10 mouse cellular contexts compared by ENCODE assay signal in the genomic region with DNA sequence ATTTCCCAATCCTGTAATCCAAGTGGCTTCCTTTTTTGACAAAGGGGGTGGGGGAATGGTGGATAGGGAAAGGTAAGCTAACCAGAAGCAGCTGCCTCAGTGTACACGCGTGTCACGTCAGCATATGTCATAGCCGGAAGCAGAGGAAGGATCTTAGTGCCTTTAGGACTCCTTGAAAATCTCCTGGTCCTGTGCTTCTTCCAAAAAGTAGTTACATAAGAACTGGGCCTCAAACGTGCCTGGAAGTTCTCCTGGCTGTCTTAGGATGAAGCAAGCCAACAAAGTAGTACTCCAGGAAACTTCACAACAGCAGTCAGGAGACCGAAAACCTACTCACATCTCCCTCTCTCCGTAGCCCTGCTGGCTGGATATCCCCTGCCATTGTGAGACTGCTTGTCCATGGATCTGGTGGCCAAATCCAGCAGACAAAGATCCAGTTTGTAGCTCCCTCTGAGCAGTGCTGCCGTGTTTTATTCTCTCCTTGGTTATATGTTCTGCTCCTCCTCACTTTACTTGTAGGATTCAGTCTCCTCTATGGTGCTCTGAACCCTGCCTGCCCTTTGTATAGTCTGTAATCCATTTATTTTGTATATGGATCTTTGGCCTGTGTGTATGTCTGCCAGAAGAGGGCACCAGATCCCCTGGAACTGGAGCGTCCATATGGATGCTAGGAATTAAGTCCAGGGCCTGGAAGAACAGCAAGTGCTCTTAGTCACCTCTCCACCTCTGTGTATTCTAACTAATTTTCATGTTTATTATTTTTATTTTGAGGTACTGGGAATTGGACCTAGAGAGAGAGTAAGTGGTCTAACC. TPM values are rescaled to one million over a fixed set of nuclear protein-coding genes. Genes with fewer than 3 reads are reported as not detected.
DNase-seq lines count a peak whose midpoint lies in the region; ATAC-seq and TF ChIP-seq lines count a peak whose summit lies in the region.
"Had no signal": no experiment of that assay in that cellular context is flagged by ENCODE, and none has a peak within 500 bp of the region (broad histone marks: within the 10 kb centered on the region; RNA-seq: fewer than 3 reads in every experiment).

No protein-coding gene starts in this region.

- intact Hi-C loops in left cerebral cortex, postnatal 14 days (cut with DNase I), result loop anchor here (2.0 kb wide), 1 partner anchor 186 kb away; no protein-coding TSS in a partner anchor

- peak; percentile 56 for DNase-seq in adrenal gland, postnatal 10 days
- no peak for DNase-seq in adrenal gland, postnatal 4 days (ENCODE audit: low spot score in 2 of 2)
- no peak for DNase-seq in Patski (ENCODE audit: low read depth, low spot score)
- DNase-seq in embryonic facial prominence, embryonic 14.5 days (ENCODE audit: low spot score), result peak; percentile 72
- DNase-seq in hindbrain, embryonic 11.5 days (ENCODE audit: low spot score), result peak; percentile 71
- peak; percentile 31 to 58 for DNase-seq in left cerebral cortex, postnatal 14 days (ENCODE audit: low spot score in 2 of 2)
- peak; percentile 86 for DNase-seq in midbrain, embryonic 11.5 days (ENCODE audit: low spot score, missing footprints)
- no peak for DNase-seq in spleen, postnatal 36 days (ENCODE audit: low spot score in 2 of 2)

- no peak overlapping the region for H3K4me2 ChIP-seq in embryonic facial prominence, embryonic 14.5 days (ENCODE audit: low read depth, low read length)
- H3K4me2 ChIP-seq in hindbrain, embryonic 11.5 days (replicated peaks; ENCODE audit: low read depth, low read length), result no peak overlapping the region
- no peak overlapping the region for H3K4me2 ChIP-seq in midbrain, embryonic 11.5 days

- in situ Hi-C loops in Patski (cut with MboI; ENCODE audit: low pct_unique_long_range_greater_than_20kb), result loop anchor here (5.0 to 25.0 kb wide), 4 partner anchors 184 to 651 kb away; no protein-coding TSS in a partner anchor

- H3K4me3 ChIP-seq in embryonic facial prominence, embryonic 14.5 days (ENCODE audit: low read depth, low read length), result no peak overlapping the region
- H3K4me3 ChIP-seq in hindbrain, embryonic 11.5 days (ENCODE audit: low read depth, low read length), result no peak overlapping the region
- no peak overlapping the region for H3K4me3 ChIP-seq in midbrain, embryonic 11.5 days (ENCODE audit: low read depth, low read length)
- H3K4me3 ChIP-seq: myocyte had no signal

- H3K27me3 ChIP-seq in Patski, result no peaks in the 10 kb centered on the region
- H3K27me3 ChIP-seq in embryonic facial prominence, embryonic 14.5 days (replicated peaks; ENCODE audit: control insufficient read depth, insufficient read depth, low read length), result no peaks in the 10 kb centered on the region
- no peaks in the 10 kb centered on the region for H3K27me3 ChIP-seq in hindbrain, embryonic 11.5 days (ENCODE audit: control insufficient read depth, insufficient read depth, low read length)
- no peaks in the 10 kb centered on the region for H3K27me3 ChIP-seq in midbrain, embryonic 11.5 days (ENCODE audit: control insufficient read depth, insufficient read depth, low read length)

- H3K4me1 ChIP-seq in embryonic facial prominence, embryonic 14.5 days (ENCODE audit: control insufficient read depth, insufficient read depth, low read length), result no peaks in the 10 kb centered on the region
- H3K4me1 ChIP-seq in hindbrain, embryonic 11.5 days (replicated peaks; ENCODE audit: control insufficient read depth, insufficient read depth, low read length), result no peaks in the 10 kb centered on the region
- H3K4me1 ChIP-seq in midbrain, embryonic 11.5 days (ENCODE audit: control insufficient read depth, insufficient read depth, low read length), result no peaks in the 10 kb centered on the region

- ATAC-seq in Patski, result peak; percentile 79
- ATAC-seq in embryonic facial prominence, embryonic 14.5 days (ENCODE audit: low read depth), result peak; percentile 73
- peak; percentile 61; the same call in 1 of the 2 replicates for ATAC-seq in hindbrain, embryonic 11.5 days (ENCODE audit: low FRiP score)
- ATAC-seq in midbrain, embryonic 11.5 days (ENCODE audit: low FRiP score), result peak; percentile 80

- POLR2A ChIA-PET in Patski (lab: Charles Lee), result interaction anchor here (0.8 to 1.0 kb wide), 2 partner anchors 8 to 13 kb away, joined by 3 read pairs; a partner anchor contains a TSS

- 74% methylated on average over 9 of the region's 9 CpGs for WGBS in embryonic facial prominence, embryonic 14.5 days
- WGBS in hindbrain, embryonic 11.5 days, result 77% methylated on average over 9 of the region's 9 CpGs
- WGBS in midbrain, embryonic 11.5 days, result 77% methylated on average over 9 of the region's 9 CpGs

- peak; percentile 89 for TF ChIP-seq CTCF in Patski (IDR thresholded peaks at IDR 0.05)

- H3K9ac ChIP-seq in embryonic facial prominence, embryonic 14.5 days (ENCODE audit: low read depth, low read length), result no peak overlapping the region
- H3K9ac ChIP-seq in hindbrain, embryonic 11.5 days (ENCODE audit: low read depth, low read length), result no peak overlapping the region
- no peak overlapping the region for H3K9ac ChIP-seq in midbrain, embryonic 11.5 days (ENCODE audit: low read length)

- no peak overlapping the region for H3K27ac ChIP-seq in embryonic facial prominence, embryonic 14.5 days (replicated peaks; ENCODE audit: low read depth, low read length)
- H3K27ac ChIP-seq in hindbrain, embryonic 11.5 days (ENCODE audit: low read depth, low read length), result no peak overlapping the region
- H3K27ac ChIP-seq in midbrain, embryonic 11.5 days (ENCODE audit: low read depth, low read length), result no peak overlapping the region

- peaks cover 30% of the 10 kb centered on the region for H3K36me3 ChIP-seq in embryonic facial prominence, embryonic 14.5 days (ENCODE audit: control insufficient read depth, insufficient read depth, low read length)
- peaks cover 3% of the 10 kb centered on the region; the same call in 1 of the 2 replicates for H3K36me3 ChIP-seq in hindbrain, embryonic 11.5 days (ENCODE audit: control insufficient read depth, insufficient read depth, low read length)
- H3K36me3 ChIP-seq in midbrain, embryonic 11.5 days (ENCODE audit: control insufficient read depth, insufficient read depth, low read length), result peaks cover 9% of the 10 kb centered on the region

- CTCF ChIA-PET in Patski (lab: Charles Lee), result interaction anchor here (1.0 to 3.4 kb wide), 6 partner anchors 11 to 186 kb away, joined by 3 to 16 read pairs (median 4); a partner anchor contains a TSS

- no peaks in the 10 kb centered on the region for H3K9me3 ChIP-seq in embryonic facial prominence, embryonic 14.5 days (ENCODE audit: control insufficient read depth, low read length)
- H3K9me3 ChIP-seq in hindbrain, embryonic 11.5 days (ENCODE audit: control insufficient read depth, low read length), result no peaks in the 10 kb centered on the region
- H3K9me3 ChIP-seq in midbrain, embryonic 11.5 days (ENCODE audit: control insufficient read depth, low read length), result no peaks in the 10 kb centered on the region

RNA-seq across cellular contexts. Expression of a gene that starts 12.4 kb away (rescaled TPM):
- 100 to 1,000 TPM in 1 of 2 experiments, 10 to 100 TPM in 1; 95.7 to 105 TPM for total RNA-seq in adrenal gland, postnatal 10 days (2021)
- 100 to 1,000 TPM; 118 to 127 TPM for total RNA-seq in adrenal gland, postnatal 4 days (2021)
- 166 TPM for polyA plus RNA-seq in Patski (2021)
- 135 and 141 TPM in 2 replicates for polyA plus RNA-seq in embryonic facial prominence, embryonic 14.5 days (2014; fragmentation: Nextera tagmentation; extraction: Ambion mirVana)
- polyA plus RNA-seq in hindbrain, embryonic 11.5 days (2014; fragmentation: Nextera tagmentation; extraction: Ambion mirVana), result 212 and 221 TPM in 2 replicates
- 10 to 100 TPM; 75.2 to 79.1 TPM for total RNA-seq in left cerebral cortex, postnatal 14 days (2021)
- polyA plus RNA-seq in midbrain, embryonic 11.5 days (2014; fragmentation: Nextera tagmentation; extraction: Ambion mirVana), result 216 and 239 TPM in 2 replicates

RNA-seq across cellular contexts. Expression of a gene that starts 12.6 kb away (rescaled TPM):
- under 1 TPM; 0.33 to 0.42 TPM for total RNA-seq in adrenal gland, postnatal 10 days (2021)
- total RNA-seq in adrenal gland, postnatal 4 days (2021), result under 1 TPM; 0.50 to 0.79 TPM
- 0.22 TPM for polyA plus RNA-seq in Patski (2021)
- 0.25 and 1.4 TPM in 2 replicates for polyA plus RNA-seq in embryonic facial prominence, embryonic 14.5 days (2014; fragmentation: Nextera tagmentation; extraction: Ambion mirVana)
- polyA plus RNA-seq in hindbrain, embryonic 11.5 days (2014; fragmentation: Nextera tagmentation; extraction: Ambion mirVana), result 0.15 and 0.22 TPM in 2 replicates
- 1 to 10 TPM; 1.4 to 1.6 TPM for total RNA-seq in left cerebral cortex, postnatal 14 days (2021)
- polyA plus RNA-seq in midbrain, embryonic 11.5 days (2014; fragmentation: Nextera tagmentation; extraction: Ambion mirVana), result 0.07 TPM in 2 replicates
- total RNA-seq: gastrocnemius, postnatal 36 days had no signal
- polyA plus RNA-seq: myocyte had no signal

Comparison
In these comparisons a context has a peak if more than half of its experiments do, and no peak if none do; other contexts are left out.
1. DNase-seq: peak in adrenal gland, postnatal 10 days (single experiment), embryonic facial prominence, embryonic 14.5 days (single experiment), hindbrain, embryonic 11.5 days (single experiment), left cerebral cortex, postnatal 14 days (2 of 2) and midbrain, embryonic 11.5 days (single experiment); none in adrenal gland, postnatal 4 days (0 of 2), Patski (single experiment) and spleen, postnatal 36 days (0 of 2).
2. Peak in every context shown above with its lines, with median percentiles within 50 percentile points of each other: ATAC-seq.